Mouse (Mus musculus) left cerebral cortex, adult 18-20 months (tissue): ENCODE data around the gene Wdr91. TPM values are rescaled to one million over a fixed set of nuclear protein-coding genes. Genes with fewer than 3 reads are reported as not detected.

Source experiments
- DNase-seq, 2 experiments: peaks; one replicate each; pipeline ENCODE4 v3.0.0; 2021 to 2022; ENCODE audit warnings: low spot score in 2 of 2, mixed read lengths in 1 of 2
- long read RNA-seq, 2 experiments: library from polyadenylated mRNA; stranded (forward); transcript quantifications; one replicate each; pipeline ENCODE4 v2.0.0; 2021
- total RNA-seq, 2 experiments: library from RNA; stranded (reverse); gene quantifications; 2 replicates each; pipeline ENCODE4 v1.2.3; 2021

The Wdr91 gene
- total RNA-seq, result 10 to 100 TPM; 30.2 to 33.2 TPM
- long read RNA-seq, experiment 1, transcript Wdr91-201 (15 exons, 2,682 nt), result major isoform, 12 of 20 reads
- long read RNA-seq, experiment 1, partial matches to known transcripts, result 3 of 20 reads
- long read RNA-seq, experiment 1, other reads (novel, unspliced or antisense), result 5 of 20 reads
- long read RNA-seq, experiment 2, transcript Wdr91-201 (15 exons, 2,682 nt), result major isoform, 10 of 13 reads
- long read RNA-seq, experiment 2, partial matches to known transcripts, result 2 of 13 reads
- long read RNA-seq, experiment 2, other reads (novel, unspliced or antisense), result 1 of 13 reads

DNA sequence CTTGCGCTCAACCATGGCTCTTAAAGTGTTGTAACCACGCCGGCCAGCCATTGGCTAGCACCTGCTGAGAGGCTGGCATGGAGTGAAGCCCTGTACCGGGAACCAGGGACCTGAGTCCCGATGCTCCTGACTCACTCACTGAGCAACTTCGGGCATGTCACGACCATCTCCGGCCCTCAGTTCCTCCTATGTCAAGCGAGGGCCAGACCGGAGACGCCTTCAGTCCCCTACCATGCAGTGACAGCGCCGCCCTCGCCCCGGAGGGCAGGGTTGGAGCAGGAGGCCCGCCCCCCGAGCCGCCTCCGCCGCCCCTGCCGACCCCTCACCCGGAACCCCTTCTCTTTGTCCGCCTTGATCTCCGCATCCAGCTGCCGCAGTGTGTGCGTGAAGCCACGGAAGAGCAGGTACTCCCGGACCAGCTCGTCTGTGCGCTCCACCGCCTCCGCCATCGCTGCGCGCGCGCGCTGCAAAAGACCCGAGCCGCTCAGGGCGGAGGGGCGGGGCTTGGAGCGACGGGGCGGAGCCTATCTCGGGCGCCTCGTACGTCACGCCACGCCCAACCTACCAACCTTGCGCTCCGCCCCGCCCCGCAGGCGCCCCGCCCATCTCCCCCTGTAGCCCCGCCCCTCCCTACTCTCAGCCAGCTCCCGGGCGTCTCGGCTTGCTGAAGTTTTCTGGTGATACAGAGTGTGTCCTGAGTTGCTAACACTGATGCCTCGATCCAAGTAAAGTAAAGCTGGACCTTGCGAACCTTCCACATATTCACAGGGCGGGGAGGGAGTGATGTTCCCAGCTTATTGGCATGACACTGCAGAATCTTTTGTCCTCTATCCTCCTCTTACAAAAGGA, at the start of gene Wdr91:
Wdr91 (minus strand) TSS at position 506 of the 849 bp plus-strand sequence.
- peak; percentile 92 to 93 for DNase-seq

DNA sequence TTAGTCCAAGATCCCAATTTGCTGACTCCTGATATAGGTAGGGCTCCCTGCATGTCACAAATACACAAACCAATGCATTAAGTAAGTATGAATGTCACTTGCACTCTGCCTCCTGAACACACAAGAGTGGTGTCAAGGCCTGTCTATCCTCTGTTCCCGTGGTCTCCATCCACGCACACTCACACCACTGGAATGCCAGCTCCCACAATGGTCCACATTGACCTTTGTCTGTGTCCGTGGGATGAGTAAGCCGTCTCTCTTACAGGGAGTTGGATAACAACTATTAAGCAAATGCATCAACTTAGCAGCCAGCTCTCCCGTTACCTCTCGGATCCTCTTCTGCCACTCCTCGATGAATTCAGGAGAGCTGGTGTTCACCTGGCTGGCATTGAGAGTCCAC, 48.5 kb upstream of the Wdr91 start:
- no peak for DNase-seq

DNA sequence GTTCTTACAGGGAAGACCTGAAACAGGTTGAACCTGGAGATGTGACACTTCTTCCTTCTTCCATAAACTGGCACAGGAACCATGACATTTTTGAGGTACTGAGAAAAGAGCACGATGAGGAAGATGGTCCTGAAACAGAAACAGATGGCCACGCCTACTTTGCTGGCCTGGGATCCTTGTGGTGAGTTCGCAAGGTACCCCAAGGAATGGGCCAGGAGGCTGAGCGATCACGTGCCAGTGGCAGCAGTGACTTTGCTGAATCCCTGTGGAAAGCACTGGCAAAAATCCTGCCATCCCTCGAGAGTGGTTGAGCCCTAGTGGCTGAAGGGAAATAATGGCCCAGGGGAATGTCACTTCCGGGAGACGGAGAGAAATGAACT, 45.2 kb upstream of the Wdr91 start:
- no peak for DNase-seq

DNA sequence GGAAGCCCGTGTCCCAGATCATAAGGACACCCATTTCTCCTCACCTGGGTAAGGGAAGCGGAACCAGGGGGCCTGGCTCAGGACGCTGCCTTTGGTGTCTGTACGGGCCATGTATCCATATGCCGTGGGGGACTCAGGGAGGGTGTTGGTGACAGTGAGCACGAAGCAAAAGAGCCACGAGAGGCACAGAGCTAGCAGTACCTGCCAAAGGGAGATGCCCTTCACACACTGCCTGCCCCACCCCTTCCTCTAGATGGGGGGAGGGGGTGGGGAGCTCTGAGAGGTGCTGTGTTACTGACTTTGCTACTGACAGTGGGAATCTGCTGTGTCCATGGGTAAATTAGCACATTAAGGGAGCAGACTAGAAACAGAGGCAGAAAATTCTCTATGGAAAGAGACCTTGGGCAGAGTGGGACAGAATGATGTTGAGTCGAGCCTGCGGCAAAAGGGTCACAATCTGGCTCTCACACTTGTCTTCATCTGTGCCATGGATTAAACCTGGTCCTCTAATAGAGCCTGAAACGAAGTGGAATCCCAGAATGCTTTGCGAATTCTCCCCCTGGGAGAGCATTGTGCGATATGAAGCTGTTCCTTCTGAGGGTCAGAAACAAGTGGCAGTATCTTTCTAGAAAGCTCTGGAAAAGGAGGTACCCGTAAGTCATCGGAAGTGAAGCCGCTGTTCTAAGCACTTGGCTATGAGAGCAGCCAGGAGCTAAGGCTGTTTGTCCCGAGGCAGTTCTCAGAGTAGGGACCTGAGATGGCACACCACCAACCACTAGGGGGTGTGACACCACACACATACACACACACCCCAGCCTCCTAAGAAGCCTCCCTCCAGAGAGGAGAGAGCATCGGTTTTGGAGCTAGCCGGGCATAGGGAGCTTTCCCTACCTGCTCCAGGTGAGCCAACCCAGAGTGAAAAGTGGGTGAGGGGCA, 44.5 kb upstream of the Wdr91 start:
- DNase-seq, result no peak

DNA sequence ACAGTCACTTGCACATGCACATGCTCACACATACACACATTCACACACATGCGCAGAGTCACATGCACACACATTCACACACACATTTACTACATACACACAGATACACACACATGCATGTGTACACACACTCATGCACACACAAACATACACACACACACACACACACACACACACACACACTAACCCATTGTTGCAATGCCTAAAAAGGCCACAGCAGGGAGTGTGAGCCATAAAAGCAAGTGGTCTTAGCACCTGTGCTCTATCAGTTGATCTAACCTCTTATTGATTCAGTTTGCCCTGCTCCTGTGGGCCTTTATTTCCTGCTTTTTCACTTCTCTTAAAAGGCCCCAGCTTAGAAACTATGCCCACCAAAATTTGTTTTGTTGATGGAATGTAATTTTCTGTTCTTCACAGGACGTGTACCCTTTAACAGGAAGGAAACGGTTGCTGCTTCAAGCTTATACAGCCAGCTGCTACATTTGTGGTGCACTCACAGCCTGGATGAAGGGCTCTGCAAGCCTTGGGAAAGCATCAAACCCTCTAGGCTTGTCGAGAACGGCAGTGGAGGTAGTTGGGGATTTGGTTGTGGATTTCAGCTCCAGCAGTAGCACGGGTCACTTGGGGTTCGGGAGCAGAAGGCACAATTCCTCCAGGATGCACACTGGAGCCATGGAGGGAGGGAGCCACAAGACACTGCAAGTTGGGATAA, 41.4 kb upstream of the Wdr91 start:
- DNase-seq, result no peak

DNA sequence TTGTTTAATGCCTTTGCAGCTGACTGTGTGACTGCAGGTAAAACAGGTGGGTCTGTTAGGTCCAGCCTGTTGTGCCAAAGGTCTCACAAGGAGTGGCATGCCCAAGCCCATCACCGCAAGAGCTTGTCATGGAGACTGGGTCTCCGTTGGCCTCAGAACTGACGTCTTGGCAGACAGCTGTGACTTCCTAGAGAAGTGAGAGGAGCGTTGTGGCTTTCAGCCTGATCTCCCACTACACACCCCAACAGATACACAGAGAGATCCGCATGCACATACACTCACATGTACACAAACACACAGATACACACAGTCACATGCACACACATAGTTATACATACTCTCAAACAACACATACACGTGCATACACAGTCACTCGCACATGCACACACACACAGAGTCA, 40.8 kb upstream of the Wdr91 start:
- no peak for DNase-seq

DNA sequence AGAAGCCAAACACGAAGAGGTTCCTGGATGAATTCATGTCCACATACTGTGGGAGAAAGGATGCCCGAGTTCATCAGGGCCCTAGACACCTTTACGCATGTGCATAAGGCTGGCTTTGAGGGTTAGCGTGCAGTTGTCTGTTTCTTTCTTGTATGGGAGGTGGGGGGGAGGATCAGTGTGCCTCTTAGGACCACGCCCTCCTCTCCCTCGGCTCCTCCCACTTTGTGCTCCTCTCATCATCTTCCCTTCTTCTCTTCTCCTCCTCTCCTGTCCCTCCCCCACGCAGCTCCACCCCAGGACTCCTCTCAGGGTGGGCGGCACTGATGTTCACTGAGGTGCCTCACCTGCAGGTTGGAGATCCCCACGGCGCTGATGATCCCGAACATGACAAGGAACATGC, 37.8 kb upstream of the Wdr91 start:
- peak; percentile 9 to 10 for DNase-seq

DNA sequence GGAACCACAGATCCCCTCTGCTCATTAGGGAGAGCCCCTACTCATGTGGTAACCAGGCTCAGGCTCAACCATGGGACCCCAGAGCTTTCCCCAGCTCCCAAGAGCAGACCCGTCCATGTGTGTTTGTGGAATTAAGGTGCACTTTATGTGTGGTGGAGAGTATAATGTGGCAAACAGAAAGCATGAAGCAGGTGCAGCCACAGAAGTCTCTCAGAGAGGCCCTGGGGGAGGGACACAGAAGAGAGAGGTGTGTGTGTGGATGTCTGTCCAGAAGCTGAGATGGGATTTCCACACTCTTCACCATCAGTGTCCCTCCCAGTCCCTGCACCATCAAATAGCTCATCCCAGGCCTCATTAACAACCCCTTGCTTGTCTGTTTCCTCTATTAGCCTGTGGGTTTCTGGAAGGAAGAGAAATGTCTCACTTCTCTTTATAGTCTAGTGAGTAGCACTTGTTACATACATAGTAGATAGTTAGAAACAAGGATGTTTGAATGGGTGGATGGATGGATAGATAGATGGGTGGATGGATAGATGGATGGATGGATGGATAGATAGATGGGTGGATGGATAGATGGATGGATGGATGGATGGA, 35.9 kb upstream of the Wdr91 start:
- no peak for DNase-seq

DNA sequence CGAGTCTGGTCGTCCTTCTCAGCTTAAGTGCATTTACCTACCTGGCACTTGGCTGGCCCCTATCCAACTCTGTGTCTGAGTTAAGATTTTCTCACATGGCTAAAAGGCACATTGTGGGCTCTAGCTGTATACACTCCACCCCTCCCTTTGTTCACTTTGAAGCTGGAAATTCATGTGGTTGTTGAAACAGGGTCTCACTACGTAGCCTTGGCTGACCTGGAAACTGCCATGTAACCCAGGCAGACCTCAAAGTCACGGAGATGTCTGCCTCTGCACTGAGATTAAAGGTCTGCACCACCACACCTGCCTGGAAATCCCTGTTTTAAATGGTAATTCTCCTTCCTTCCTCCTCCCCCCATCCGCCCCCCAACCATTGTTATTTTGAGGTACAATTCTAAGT, 32.8 kb upstream of the Wdr91 start:
- no peak for DNase-seq

DNA sequence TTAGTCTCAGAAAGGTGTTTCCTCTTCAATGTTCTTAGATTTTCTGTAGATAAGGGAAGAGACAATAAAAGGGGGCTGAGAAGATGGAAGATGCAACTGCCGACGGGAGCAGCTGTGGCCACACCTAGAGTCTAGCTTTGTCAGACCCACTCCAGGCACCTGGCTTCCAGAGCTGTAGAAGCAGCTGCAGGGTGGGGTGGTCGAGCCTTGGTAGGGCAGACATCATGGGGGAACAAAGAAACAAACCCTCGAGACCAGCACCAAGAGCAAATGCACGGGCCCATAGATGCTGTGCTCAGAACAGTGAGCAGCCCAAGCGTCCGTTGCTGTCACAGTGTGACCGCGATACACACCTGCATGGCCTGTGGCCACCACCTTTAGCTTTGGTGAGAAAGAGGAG, 31.8 kb upstream of the Wdr91 start:
- no peak for DNase-seq

DNA sequence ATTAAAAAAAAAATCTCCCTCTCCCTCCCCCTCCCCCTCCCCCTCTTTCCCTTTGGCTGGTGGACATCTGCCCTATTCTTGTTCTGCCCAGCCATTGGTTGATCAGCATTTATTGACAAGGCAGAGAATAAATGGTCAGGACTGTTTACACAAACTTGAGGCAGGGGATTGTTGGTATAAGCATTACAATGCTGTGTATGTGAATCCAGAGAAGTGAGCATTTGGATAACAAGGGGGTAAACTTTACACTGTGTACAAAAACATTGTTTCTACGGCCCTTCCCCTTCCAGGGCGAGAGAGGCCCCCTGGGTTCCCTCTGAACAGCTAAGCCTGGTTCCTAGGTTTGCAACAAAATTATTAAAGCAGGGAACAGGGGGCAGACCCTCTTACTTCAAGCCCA, 30.8 kb upstream of the Wdr91 start:
- DNase-seq, result no peak

DNA sequence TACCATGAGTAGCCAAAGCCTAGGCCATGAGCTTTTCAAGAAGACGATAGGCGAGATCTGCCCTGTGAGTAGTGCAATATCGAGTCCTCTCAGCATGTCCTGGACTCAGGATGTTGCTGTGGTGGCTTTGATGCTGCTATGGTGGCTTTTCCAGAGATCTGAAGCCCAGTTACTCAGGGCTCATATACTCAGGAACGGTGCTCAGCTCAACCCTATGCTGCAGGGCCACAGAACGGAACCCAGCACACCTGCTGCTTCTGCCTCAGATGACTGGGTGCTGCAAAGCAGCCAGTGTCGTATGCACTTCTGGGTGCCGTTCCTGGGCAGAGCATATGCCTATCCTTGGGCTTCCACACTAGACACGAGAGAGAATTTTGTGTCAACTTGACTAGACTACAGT, 28.8 kb upstream of the Wdr91 start:
- DNase-seq, result no peak

DNA sequence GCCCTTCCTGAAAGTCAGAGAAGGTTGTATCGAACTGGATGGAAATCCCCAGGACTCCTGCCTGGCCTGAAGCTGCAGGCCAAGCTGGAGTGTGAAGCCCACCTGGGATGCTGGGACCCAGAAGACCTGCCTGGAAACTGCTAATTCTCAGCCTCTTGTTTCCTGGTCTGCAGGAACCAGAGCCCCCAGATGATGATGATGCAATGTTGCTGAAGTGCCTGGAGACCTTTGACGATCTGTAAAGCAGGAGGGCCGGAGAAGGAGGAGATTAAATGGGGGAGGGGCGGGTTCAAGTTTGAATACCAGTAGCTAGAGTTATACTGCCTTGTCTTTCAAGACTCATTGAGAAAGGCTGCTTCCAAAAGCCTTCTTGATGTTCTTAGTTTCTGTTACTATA, 28.3 kb upstream of the Wdr91 start:
- no peak for DNase-seq

DNA sequence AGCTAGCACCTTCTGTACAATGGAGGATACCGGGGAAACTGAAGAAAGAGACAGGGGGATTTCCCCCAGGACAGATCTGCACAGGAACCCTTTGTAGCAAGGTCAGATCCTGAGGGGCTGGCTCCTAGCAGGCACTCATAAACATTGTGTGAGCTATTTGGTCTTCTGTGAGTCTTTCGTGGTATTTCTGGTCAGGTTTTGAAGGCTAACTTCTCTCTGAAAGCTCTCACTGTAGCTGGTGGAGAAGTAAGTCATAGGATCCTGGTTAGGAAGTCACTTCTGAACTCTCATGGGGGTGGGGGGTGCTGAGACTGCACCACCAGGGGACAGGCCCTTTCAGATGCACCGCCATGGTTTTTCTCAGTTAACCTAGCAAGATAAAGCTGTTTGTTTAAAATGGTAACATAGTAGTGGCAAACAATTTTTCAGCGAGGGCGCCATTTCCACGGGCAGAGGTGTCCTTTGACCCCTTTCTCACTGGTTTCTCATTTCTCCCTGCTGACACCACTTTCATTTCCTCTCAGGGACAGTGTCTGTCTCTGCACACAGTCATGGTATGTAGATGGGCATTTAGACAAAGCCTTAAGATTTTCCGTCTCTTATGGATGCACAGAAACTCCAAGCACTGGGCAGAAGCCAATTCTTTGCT, 27.7 kb upstream of the Wdr91 start:
- no peak for DNase-seq

DNA sequence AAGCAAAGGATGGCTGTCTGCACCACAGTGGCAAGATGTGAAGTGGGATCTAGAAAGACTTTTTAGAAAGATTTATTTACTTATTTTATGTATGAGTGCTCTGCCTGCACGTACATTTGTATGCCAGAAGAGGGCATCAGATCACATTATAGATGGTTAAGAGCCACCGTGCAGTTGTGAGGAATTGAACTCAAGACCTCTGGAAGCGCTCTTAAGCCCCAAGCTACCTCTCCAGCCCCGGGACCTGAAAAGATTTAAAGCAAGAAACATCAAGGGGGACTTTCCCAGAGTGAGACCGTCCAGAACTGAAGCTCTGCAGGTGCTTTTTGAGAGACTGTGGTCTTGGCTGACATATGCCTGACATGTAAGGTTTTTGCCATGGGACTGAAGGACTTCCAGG, 26.1 kb upstream of the Wdr91 start:
- no peak for DNase-seq

DNA sequence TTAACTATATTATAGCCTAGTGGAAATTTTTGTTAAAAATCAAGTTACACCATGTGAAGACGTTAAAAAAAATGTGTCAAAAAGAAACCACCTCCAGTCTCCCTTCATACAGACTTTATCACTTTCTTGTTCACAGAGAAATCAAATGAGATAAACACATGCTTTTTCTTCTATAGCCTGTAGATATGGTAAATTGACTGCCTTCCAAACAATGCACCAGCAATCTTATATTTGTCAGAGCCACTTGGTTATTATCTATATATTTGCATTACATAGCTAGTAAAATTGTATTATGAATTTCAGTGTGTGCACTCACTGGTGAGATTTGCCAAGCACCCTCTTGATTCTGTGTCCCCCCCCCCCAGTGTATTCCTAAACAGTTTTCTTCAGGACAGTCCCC, 22.0 kb upstream of the Wdr91 start:
- DNase-seq, result no peak

DNA sequence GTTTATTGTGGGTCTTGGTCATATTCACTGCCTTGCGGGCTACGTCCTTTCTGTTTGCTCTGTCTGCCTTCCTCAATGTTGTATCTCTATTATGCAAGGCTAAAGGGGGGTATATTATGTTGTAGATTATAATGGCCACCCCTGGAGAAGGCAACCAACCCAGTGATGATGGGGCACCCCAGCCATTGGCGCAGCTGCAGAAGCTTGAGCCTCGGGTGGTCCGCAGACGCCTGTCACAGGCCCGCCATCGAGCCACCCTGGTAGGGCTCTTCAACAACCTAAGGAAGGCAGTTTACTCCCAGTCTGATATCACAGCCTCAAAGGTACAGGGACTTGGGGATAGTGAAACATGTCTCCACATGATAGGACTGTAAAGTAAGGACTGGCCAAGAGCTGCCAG, 16.9 kb upstream of the Wdr91 start:
- DNase-seq, result no peak

DNA sequence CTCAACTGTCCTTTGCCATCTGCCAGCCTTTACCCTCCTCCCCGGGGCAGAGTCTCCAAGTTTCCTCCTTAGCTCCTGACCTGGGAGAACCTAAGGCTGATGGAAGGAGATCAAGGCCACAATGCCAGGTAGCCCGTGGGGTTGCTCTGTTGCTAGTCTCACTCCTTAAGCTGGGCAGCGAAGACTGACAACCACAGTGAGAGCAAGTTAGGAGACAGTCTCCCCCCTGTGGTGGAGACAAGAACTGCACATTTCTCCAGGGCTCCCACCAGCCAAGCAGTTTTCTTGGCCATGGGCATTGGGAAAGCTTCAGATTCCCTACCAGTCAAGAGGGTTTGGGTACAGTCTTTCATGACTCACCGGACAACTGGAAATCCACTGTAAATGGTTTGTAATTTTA, 16.5 kb upstream of the Wdr91 start:
- DNase-seq, result peak; percentile 70 to 83

DNA sequence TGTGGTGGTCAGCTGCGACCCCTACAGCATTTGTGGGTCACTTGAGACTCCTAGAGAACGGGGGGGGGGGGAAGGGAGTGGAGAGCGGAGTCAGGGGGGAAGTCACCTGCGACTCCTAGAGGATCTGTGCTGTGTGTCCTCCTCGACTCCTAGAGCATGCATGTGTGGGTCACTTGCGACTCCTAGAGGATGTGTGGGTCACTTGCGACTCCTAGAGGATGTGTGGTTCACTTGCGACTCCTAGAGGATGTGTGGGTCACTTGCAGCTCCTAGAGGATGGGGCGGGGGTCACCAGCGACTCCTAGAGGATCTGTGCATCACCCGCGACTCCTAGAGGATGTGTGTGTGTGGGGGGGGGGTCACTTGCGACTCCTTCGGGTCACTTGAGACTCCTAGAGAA, 11.3 kb upstream of the Wdr91 start:
- no peak for DNase-seq

DNA sequence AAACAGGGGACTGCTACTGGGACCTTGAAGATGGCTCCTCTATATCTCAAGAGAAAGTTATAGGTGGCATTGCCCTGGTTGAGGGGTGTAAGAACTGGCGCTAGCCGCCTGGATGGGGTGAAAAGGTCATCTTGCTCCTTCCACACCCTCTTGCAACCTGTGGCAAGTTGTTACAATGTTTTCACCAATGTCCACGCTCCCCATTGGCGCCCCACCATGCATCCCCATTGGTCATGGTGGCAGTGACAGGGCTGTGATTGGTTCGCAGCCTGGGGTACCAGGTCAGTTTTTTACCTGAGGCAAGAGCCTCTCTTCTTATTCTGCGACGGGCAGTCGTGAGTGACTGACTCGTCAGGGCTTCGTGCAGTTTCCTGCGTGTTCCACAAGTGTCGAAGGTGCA, 10.0 kb upstream of the Wdr91 start:
- no peak for DNase-seq
